ENCODE assay signal across 8 mouse cellular contexts in genomic region chr15:81839634-81840033, GRCm38 (mm10). TPM values are rescaled to one million over a fixed set of nuclear protein-coding genes. Genes with fewer than 3 reads are reported as not detected.
DNase-seq lines count a peak whose midpoint lies in the region; ATAC-seq lines count a peak whose summit lies in the region.

No protein-coding gene starts in this region.

- peaks cover 9% of the 10 kb centered on the region for H3K27me3 ChIP-seq in heart, embryonic 13.5 days (replicated peaks)

- H3K9ac ChIP-seq in heart, embryonic 13.5 days: no peak overlapping the region; the same call in 1 of the 2 replicates

- H3K4me2 ChIP-seq in heart, embryonic 13.5 days: no peak overlapping the region

- H3K9me3 ChIP-seq in heart, embryonic 13.5 days: no peaks in the 10 kb centered on the region

- 55% methylated on average over 5 of the region's 5 CpGs for WGBS in heart, embryonic 13.5 days

- peak; percentile 47; the same call in 1 of the 2 replicates for ATAC-seq in heart, embryonic 13.5 days (ENCODE audit: extremely low read depth, insufficient number of reproducible peaks, low FRiP score, low TSS enrichment)
- ATAC-seq in megakaryocyte, adult 5-6 weeks (ENCODE audit: poor library complexity, severe bottlenecking): no peak

- no peak overlapping the region for H3K4me3 ChIP-seq in heart, embryonic 13.5 days

- peaks cover 37% of the 10 kb centered on the region for H3K4me1 ChIP-seq in heart, embryonic 13.5 days

- DNase-seq in urinary bladder, postnatal 14 days (ENCODE audit: low spot score): peak; percentile 81
- no peak for DNase-seq in urinary bladder, adult 2 months (ENCODE audit: low spot score)
- DNase-seq in cerebellum, postnatal 36 days: peak; percentile 95 to 99
- DNase-seq in layer of hippocampus, adult 9-11 months: peak; percentile 93
- DNase-seq in lung, postnatal 25 days (ENCODE audit: low spot score): peak; percentile 94
- DNase-seq in testis, postnatal 10 days (ENCODE audit: low spot score): peak; percentile 91

- H3K27ac ChIP-seq in heart, embryonic 13.5 days (replicated peaks): peak overlapping the region; percentile 59

- no peaks in the 10 kb centered on the region for H3K36me3 ChIP-seq in heart, embryonic 13.5 days

RNA-seq across cellular contexts. Expression of gene Tob2, which starts 19.0 kb away (rescaled TPM):
- polyA plus RNA-seq in urinary bladder, adult 2 months (2012; rRNA removed): 18.0 and 24.4 TPM in 2 replicates
- 11.8 and 13.8 TPM in 2 replicates for polyA plus RNA-seq in heart, embryonic 13.5 days (2015; fragmentation: Nextera tagmentation; extraction: Ambion mirVana)
- total RNA-seq in megakaryocyte, adult 5-6 weeks (2015): 36.1 and 38.2 TPM in 2 replicates
- 20.3 and 23.8 TPM in 2 replicates for total RNA-seq in megakaryocyte, adult 5-6 weeks (2017)

RNA-seq across cellular contexts. Expression of gene Phf5a, which starts 32.1 kb away (rescaled TPM):
- polyA plus RNA-seq in urinary bladder, adult 2 months (2012; rRNA removed): 44.3 and 49.6 TPM in 2 replicates
- 92.7 and 114 TPM in 2 replicates for polyA plus RNA-seq in heart, embryonic 13.5 days (2015; fragmentation: Nextera tagmentation; extraction: Ambion mirVana)
- 65.3 and 85.6 TPM in 2 replicates for total RNA-seq in megakaryocyte, adult 5-6 weeks (2015)
- 30.1 and 34.0 TPM in 2 replicates for total RNA-seq in megakaryocyte, adult 5-6 weeks (2017)

RNA-seq across cellular contexts. Expression of gene Aco2, which starts 32.5 kb away (rescaled TPM):
- polyA plus RNA-seq in urinary bladder, adult 2 months (2012; rRNA removed): 185 and 189 TPM in 2 replicates
- polyA plus RNA-seq in heart, embryonic 13.5 days (2015; fragmentation: Nextera tagmentation; extraction: Ambion mirVana): 486 and 514 TPM in 2 replicates
- total RNA-seq in megakaryocyte, adult 5-6 weeks (2015): 47.0 and 58.7 TPM in 2 replicates
- total RNA-seq in megakaryocyte, adult 5-6 weeks (2017): 82.3 and 89.4 TPM in 2 replicates

RNA-seq across cellular contexts. Expression of gene Tef, which starts 37.4 kb away (rescaled TPM):
- polyA plus RNA-seq in urinary bladder, adult 2 months (2012; rRNA removed): 193 and 226 TPM in 2 replicates
- polyA plus RNA-seq in heart, embryonic 13.5 days (2015; fragmentation: Nextera tagmentation; extraction: Ambion mirVana): 22.0 and 22.2 TPM in 2 replicates
- total RNA-seq in megakaryocyte, adult 5-6 weeks (2015): 3.1 and 3.3 TPM in 2 replicates
- total RNA-seq in megakaryocyte, adult 5-6 weeks (2017): 6.5 and 8.6 TPM in 2 replicates
